Mouse (Mus musculus) midbrain, embryonic 14.5 days (tissue): Measurements from ENCODE around the gene Cela2a. TPM values are rescaled to one million over a fixed set of nuclear protein-coding genes. Genes with fewer than 3 reads are reported as not detected.

Source experiments
- ATAC-seq: fragments of 200-750 bp; cut with Nextera tagmentation; 2 replicates; pipeline ENCODE4 v1.8.0; 2017; ENCODE audit warnings: moderate number of reproducible peaks, moderate library complexity; ENCODE audit not compliant: low FRiP score, low TSS enrichment
- DNase-seq: peaks from one replicate; pipeline ENCODE4 v3.0.0-alpha.2; 2015
- H3K27ac ChIP-seq: fragments of 300-500 bp; sonication (generic); replicated peaks from 2 replicates; pipeline ENCODE4 v1.5.1; 2014; ENCODE audit warnings: mild to moderate bottlenecking, low read depth, low read length, moderate library complexity
- H3K27me3 ChIP-seq: fragments of 300-500 bp; sonication (generic); 2 replicates; pipeline ENCODE4 v1.6.1; 2014; ENCODE audit warnings: low read length, control low read depth, mixed read lengths; ENCODE audit not compliant: control insufficient read depth, insufficient read depth
- H3K36me3 ChIP-seq: fragments of 300-500 bp; sonication (generic); 2 replicates; pipeline ENCODE4 v1.6.1; 2014; ENCODE audit warnings: low read length, control low read depth; ENCODE audit not compliant: control insufficient read depth, insufficient read depth
- H3K4me1 ChIP-seq: fragments of 300-500 bp; sonication (generic); 2 replicates; pipeline ENCODE4 v1.6.1; 2014; ENCODE audit warnings: mild to moderate bottlenecking, antibody characterized with exemption, low read length, control low read depth; ENCODE audit not compliant: control insufficient read depth, insufficient read depth
- H3K4me2 ChIP-seq: fragments of 300-500 bp; sonication (generic); 2 replicates; pipeline ENCODE4 v1.6.1; 2014; ENCODE audit warnings: mild to moderate bottlenecking, low read length, moderate library complexity
- H3K4me3 ChIP-seq: fragments of 300-500 bp; sonication (generic); replicated peaks from 2 replicates; pipeline ENCODE4 v1.5.1; 2014; ENCODE audit warnings: low read depth, low read length
- H3K9ac ChIP-seq: fragments of 300-500 bp; sonication (generic); replicated peaks from 2 replicates; pipeline ENCODE4 v1.6.1; 2014; ENCODE audit warnings: mild to moderate bottlenecking, low read length, moderate library complexity
- H3K9me3 ChIP-seq: fragments of 300-500 bp; sonication (generic); 2 replicates; pipeline ENCODE4 v1.6.1; 2016; ENCODE audit warnings: low read length, control low read depth, mixed read lengths; ENCODE audit not compliant: control insufficient read depth
- WGBS: fragments of 180-500 bp; shearing (Covaris S2); extraction: QIAGEN DNeasy Blood & Tissue Kit; methylation state at CpG from one replicate; pipeline ENCODE4 v1.1.7; 2014; 5-methylcytosine and 5-hydroxymethylcytosine counted together
- polyA plus RNA-seq: library from polyadenylated mRNA; unstranded; fragments of >200 nt; fragmentation: Nextera tagmentation; extraction: Ambion mirVana; gene quantifications from 2 replicates; pipeline ENCODE4 v1.2.1, GENCODE M21; 2014

Cela2a gene
- polyA plus RNA-seq, 1 experiment from 2014 or later, result not detected

- H3K4me2 ChIP-seq, result no peak overlapping the region
- peaks cover 16% of the 10 kb centered on the region for H3K4me1 ChIP-seq
- H3K4me3 ChIP-seq, result no peak overlapping the region
- no peaks in the 10 kb centered on the region for H3K27me3 ChIP-seq
- H3K36me3 ChIP-seq, result peaks cover 19% of the 10 kb centered on the region
- H3K27ac ChIP-seq, result no peak overlapping the region
- no peaks in the 10 kb centered on the region for H3K9me3 ChIP-seq
- ATAC-seq (no peak), DNase-seq (no peak)
- 87% methylated on average over 8 of the region's 8 CpGs for WGBS
- no peak overlapping the region for H3K9ac ChIP-seq
Observed at GRCm38 (mm10) chr4:141791951-141792350, 34.0 kb downstream of the Cela2a start.

GRCm38 (mm10) chr4:141791486-141791885, 34.5 kb downstream of the Cela2a start:
- H3K4me1 ChIP-seq, result peaks cover 16% of the 10 kb centered on the region
- no peak overlapping the region for H3K27ac ChIP-seq
- peaks cover 21% of the 10 kb centered on the region for H3K36me3 ChIP-seq
- no peak overlapping the region for H3K9ac ChIP-seq
- no peaks in the 10 kb centered on the region for H3K9me3 ChIP-seq
- WGBS, result 91% methylated on average over 7 of the region's 7 CpGs
- H3K4me2 ChIP-seq, result no peak overlapping the region
- DNase-seq, result no peak
- no peaks in the 10 kb centered on the region for H3K27me3 ChIP-seq
- H3K4me3 ChIP-seq, result no peak overlapping the region
- ATAC-seq, result no peak

GRCm38 (mm10) chr4:141790524-141790990, 35.4 kb downstream of the Cela2a start, which contains the start of gene Dnajc16:
Gene Dnajc16 (minus strand): TSS chr4:141790931.
- H3K27me3 ChIP-seq, result no peaks in the 10 kb centered on the region
- peak within 1 kb of the TSS; percentile 94 for H3K9ac ChIP-seq
- peaks cover 16% of the 10 kb centered on the region for H3K4me1 ChIP-seq
- WGBS, result under 1% methylated on average over 42 of the region's 42 CpGs
- peaks cover 26% of the 10 kb centered on the region for H3K36me3 ChIP-seq
- ATAC-seq (peak; percentile 92), DNase-seq (peak; percentile 100)
- H3K9me3 ChIP-seq, result no peaks in the 10 kb centered on the region
- peak within 1 kb of the TSS; percentile 96 for H3K4me3 ChIP-seq
- peak within 1 kb of the TSS; percentile 77 for H3K27ac ChIP-seq
- H3K4me2 ChIP-seq, result peak within 1 kb of the TSS; percentile 74

- Histone ChIP-seq H3K4me2 (peak overlapping the region; percentile 74), H3K4me3 (peak overlapping the region; percentile 96), H3K9me3 (no peaks in the 10 kb centered on the region), H3K27me3 (no peaks in the 10 kb centered on the region), H3K36me3 (peaks cover 34% of the 10 kb centered on the region), H3K27ac (peak overlapping the region; percentile 77; the same call in 1 of the 2 replicates), H3K4me1 (peaks cover 10% of the 10 kb centered on the region), H3K9ac (peak overlapping the region; percentile 94)
- DNase-seq (no peak), ATAC-seq (no peak)
- WGBS, result 55% methylated on average over 3 of the region's 3 CpGs
Observed at GRCm38 (mm10) chr4:141789564-141790218, 36.3 kb downstream of the Cela2a start.

GRCm38 (mm10) chr4:141787462-141787861, 38.5 kb downstream of the Cela2a start:
- WGBS, result 96% methylated on average over 7 of the region's 7 CpGs
- H3K36me3 ChIP-seq, result peaks cover 57% of the 10 kb centered on the region
- peaks cover 6% of the 10 kb centered on the region for H3K4me1 ChIP-seq

GRCm38 (mm10) chr4:141787046-141787445, 38.9 kb downstream of the Cela2a start:
- DNase-seq, result no peak
- Histone ChIP-seq H3K4me3 (no peak overlapping the region), H3K9ac (no peak overlapping the region; the same call in 1 of the 2 replicates), H3K27ac (no peak overlapping the region), H3K4me2 (no peak overlapping the region), H3K4me1 (peaks cover 6% of the 10 kb centered on the region), H3K9me3 (no peaks in the 10 kb centered on the region), H3K27me3 (no peaks in the 10 kb centered on the region), H3K36me3 (peaks cover 61% of the 10 kb centered on the region)
- WGBS, result 84% methylated on average over 6 of the region's 6 CpGs
- ATAC-seq, result no peak

More at GRCm38 (mm10) chr4:141787462-141787861, 38.5 kb downstream of the Cela2a start:
- no peak overlapping the region for H3K4me3 ChIP-seq
- no peak overlapping the region for H3K27ac ChIP-seq
- H3K4me2 ChIP-seq, result no peak overlapping the region
- DNase-seq, result no peak
- ATAC-seq, result no peak
- H3K9me3 ChIP-seq, result no peaks in the 10 kb centered on the region
- no peak overlapping the region for H3K9ac ChIP-seq
- H3K27me3 ChIP-seq, result no peaks in the 10 kb centered on the region

- Histone ChIP-seq H3K36me3 (peaks cover 70% of the 10 kb centered on the region), H3K4me3 (no peak overlapping the region), H3K9me3 (no peaks in the 10 kb centered on the region), H3K9ac (no peak overlapping the region), H3K27me3 (no peaks in the 10 kb centered on the region), H3K4me1 (peaks cover 6% of the 10 kb centered on the region), H3K4me2 (no peak overlapping the region), H3K27ac (no peak overlapping the region)
- ATAC-seq (no peak), DNase-seq (no peak)
- WGBS, result 94% methylated on average over 13 of the region's 13 CpGs
Observed at GRCm38 (mm10) chr4:141786141-141786540, 39.8 kb downstream of the Cela2a start.

- Histone ChIP-seq H3K9ac (no peak overlapping the region), H3K4me2 (no peak overlapping the region), H3K36me3 (peaks cover 83% of the 10 kb centered on the region), H3K27ac (no peak overlapping the region), H3K27me3 (no peaks in the 10 kb centered on the region), H3K9me3 (no peaks in the 10 kb centered on the region), H3K4me1 (peaks cover 4% of the 10 kb centered on the region), H3K4me3 (no peak overlapping the region)
- ATAC-seq, result no peak
- DNase-seq, result no peak
- WGBS, result 92% methylated on average over 5 of the region's 5 CpGs
Observed at GRCm38 (mm10) chr4:141784835-141785234, 41.1 kb downstream of the Cela2a start.
